Mouse (Mus musculus) testis, postnatal 14 days (tissue): Measurements from ENCODE around the gene Itga6.
A peak's percentile ranks its signal among the peaks of the same experiment; 100 is the strongest.
"Not testable (repeated sequence)": the region's sequence is repeated elsewhere in the genome, so short reads cannot be mapped to it uniquely, and the experiment has no call there.

Experiments used
- DNase-seq: peaks from one replicate; pipeline ENCODE4 v3.0.0; 2021; ENCODE audit warnings: low spot score

The Itga6 gene

DNA sequence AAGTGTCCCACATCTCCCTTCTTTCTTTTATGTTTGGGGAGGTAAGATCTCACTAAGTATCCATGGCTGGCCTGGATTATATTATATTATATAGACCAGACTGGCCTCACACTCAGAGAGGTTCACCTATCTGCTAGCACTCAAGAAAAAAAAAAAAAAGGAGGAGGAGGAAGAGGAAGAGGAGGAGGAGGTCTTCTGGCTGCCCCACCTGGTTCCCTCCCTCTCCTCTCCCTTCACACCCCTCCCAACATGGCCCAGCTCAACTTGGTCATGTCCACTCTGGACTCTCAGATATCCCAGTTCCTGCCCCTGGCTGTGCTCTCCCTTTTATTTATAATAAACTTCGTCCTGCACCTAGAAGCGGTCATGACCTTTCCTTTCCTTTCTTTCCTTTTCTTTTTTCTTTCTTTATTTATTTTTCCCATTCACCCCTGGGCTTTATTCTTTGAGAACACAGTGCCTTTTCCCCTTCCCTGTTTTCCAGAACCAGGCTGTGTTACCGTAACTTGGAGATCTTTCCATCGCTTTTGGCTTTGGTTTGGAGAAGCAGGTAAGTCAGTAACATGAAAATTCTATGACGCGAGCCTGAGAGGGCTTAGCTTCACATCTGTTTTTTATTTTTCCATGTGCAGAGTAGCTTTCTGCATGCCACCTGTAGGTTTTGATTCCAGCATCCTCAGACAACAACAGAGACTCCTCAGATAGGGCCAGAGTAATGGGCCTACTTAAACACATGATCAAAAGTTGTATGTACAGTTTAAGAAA lies at the start of gene Itga6:
Gene Itga6, plus strand, starts transcription at position 7 of the 765 bp plus-strand sequence.
- DNase-seq = no peak

DNA sequence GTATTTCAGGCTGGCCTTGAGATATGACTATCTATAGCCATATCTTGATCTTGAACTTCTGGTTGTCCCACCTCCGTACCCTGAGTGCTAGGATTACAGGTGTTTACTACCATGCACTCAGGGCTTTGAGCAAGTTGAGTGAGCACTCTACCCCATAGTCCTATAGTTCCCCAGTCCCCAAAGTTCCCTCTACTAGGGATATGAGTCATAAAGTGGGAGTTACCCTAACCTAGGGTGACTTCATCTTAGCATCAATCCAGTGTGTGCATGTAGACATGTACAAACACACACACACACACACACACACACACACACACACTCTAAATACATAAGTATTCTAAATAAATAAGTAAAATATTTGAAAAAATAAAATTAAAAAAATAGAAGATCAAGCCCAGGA lies 48.6 kb upstream of the Itga6 start:
- no peak for DNase-seq

DNA sequence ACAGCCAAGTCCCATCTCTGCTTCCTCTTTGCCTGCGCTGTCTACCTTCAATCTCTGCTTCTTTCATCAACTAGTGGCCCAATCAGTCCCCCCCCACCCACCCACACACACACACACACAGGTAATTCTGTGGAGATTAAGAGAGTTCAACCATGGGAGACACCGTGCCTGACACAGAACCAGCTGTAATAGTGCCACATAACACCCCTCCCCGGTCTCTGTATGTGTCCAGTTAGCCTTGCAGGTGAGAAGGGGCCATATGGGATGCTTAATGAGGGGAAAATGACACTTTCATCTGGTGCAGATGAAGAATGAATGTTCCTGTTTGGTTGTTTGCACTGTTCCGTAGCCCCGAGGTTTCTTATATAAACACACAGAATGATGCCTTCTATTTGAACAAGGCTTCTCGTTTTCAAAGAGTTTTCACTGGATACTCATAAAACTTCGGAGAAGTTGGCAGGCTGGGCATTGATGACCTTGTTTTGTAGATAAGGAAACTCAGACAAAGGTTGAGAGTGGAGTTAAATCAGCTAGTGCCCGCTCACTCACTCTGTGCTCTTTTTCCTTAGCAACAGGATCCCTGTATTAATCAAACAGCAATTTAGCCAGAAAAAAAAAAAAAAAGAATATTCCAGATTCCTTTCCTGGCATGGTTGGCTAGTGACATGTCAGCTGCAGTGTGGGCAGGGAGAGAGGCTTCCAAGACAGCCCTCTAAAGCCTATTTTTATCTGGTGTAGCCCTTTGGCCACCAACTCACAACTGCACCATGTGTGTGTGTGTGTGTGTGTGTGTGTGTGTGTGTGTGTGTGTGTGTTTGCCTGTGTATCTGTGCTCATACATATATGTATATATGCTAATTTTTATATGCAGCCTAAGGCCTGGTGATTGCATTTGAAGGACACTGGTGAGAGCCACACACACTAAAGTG lies 47.7 kb upstream of the Itga6 start:
- DNase-seq = peak; percentile 29

DNA sequence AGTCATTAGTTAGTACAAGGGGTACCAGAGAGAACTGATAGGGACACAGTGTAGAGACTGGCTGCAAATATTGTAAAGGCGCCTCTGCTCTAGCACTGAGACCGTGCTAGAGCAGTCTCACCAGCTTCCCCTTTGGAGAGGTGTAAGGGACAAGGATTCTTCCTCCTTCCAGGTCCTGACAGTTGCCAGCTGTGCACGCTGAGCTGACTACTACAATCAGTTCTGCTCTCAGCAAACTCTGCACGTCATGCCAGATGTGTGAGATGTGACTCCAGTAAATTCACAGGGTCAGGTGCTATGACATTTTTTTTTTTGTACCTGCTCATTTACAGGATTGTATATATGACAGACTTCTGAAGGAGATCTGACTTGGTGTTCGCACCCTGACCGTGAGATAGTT lies 47.0 kb upstream of the Itga6 start:
- DNase-seq = no peak

DNA sequence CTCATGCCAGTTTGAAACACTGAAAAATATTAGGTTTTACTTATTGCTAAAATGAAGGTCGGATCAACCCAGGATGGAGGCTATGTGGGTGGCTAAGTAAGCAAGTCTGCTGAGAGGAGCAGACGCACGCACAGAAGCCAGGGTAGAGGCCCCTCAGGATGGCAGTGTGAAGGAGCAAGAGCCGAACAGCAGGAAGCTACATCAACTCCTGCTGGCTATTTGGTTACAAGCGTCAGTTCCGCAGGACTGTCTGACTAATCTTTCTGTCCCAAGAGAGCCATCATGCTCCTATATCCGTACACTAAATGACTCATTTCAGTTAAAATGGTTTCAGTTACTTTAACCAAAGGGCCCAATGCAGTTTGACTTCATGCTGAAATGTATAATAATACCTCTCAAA lies 46.5 kb upstream of the Itga6 start:
- no peak for DNase-seq

DNA sequence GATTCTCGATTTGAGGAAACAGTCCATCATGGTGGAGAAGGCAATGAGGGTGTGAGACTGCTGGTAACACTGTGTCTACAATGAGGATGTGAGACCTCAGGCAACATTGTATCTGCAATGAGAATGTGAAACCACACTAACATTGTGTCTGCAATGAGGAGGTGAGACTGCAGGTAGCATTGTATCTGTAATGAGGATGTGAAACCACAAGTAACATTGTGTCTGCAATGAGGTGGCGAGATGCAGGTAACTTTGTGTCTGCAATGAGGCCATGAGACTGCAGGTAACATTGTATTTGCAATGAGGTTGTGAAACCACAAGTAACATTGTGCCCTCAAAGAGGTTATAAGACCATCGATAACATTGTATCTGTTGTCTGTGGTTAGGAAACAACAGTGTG lies 44.1 kb upstream of the Itga6 start:
- DNase-seq = peak; percentile 52

DNA sequence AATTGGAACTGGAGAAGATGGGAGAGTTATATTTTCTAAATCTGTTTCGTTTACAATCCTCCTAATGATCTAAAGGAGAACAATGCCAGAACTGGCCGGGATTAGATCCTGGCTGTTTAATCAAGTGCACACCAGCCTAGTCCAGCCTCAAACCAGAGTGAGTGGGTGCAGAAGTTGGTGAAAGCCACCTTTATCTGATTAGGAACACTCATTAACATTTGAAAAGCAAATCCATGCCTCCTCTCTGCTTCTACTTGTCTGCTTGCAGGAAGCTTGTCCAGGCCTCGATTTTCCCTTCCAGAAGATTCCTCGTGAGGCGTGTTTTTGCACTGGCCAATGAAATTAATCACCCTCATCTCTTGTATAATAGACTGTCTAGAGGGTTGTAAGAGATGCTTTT lies 41.1 kb upstream of the Itga6 start:
- DNase-seq = no peak

DNA sequence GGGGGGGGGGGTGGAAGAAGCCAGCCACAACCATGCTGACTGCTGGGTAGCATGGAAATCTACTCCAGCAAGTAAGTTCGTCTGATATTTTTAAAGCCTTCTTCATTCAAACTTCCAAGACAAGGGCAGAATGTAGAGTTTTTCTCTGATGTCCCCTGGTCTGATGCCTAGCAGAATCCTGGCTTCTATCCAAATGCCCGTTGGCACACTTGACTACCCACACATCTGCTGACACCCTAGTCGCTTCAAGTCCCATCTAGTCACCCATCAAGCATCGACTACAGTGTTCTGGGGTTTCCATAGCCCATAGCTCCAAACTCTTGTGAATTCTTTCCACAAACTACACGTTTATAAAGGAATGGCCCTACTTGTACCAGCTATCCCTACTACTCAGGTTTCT lies 36.5 kb upstream of the Itga6 start:
- no peak for DNase-seq

DNA sequence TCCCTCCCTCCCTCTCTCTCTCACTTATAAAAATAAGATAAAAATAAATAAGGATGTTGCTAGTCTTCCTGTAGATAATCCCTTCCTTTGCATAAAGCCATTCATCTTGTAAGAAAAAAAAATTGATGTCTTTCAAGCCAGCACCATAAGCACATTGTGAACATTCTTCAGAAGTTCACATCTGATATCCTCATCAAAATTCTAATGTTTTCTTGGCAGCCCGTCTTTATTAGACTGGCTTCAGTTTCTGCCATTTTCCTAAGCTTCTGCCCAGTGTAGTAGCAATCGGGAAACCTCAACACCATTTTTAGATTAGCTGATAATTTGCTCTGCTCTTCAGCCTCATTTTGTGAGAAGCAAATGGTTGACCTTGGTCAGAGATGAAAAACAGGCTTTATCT lies 33.8 kb upstream of the Itga6 start:
- DNase-seq = no peak

DNA sequence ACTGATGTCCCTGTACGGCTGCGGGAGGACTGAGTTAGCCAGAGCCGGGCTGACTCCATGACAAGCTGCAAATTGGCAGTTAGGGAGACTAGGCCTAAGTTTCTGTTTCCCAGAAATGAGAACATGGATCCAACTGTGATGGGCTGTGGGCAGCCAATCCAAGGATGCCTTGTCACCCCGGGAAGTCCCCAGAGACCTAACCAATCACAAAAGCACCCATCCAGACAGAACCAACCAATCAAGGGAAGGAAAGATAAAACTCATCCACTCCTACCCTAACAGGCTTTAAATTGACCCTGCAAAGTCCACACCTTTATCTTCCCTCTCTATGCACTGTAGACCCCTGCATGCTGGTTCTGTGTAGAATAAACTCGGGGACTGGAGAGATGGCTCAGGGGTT lies 31.0 kb upstream of the Itga6 start:
- DNase-seq = no peak

DNA sequence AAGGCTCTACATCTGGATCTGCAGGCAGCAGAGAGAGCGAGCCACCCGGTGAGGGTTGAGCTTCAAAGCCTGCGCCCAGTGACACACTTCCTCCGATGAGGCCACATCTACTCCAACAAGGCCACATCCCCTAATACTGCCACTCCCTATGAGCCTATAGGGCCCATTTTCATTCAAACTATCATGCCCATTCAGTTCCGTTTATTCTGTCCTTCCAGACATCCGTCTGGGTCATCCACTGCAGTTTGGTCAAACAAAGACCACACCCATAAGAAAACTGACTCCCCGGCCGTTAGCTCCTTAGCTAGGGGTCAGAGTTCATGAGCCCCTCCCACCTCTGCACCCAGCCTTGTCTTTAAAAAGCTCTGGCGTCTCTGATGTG lies 26.4 kb upstream of the Itga6 start:
- no peak for DNase-seq

DNA sequence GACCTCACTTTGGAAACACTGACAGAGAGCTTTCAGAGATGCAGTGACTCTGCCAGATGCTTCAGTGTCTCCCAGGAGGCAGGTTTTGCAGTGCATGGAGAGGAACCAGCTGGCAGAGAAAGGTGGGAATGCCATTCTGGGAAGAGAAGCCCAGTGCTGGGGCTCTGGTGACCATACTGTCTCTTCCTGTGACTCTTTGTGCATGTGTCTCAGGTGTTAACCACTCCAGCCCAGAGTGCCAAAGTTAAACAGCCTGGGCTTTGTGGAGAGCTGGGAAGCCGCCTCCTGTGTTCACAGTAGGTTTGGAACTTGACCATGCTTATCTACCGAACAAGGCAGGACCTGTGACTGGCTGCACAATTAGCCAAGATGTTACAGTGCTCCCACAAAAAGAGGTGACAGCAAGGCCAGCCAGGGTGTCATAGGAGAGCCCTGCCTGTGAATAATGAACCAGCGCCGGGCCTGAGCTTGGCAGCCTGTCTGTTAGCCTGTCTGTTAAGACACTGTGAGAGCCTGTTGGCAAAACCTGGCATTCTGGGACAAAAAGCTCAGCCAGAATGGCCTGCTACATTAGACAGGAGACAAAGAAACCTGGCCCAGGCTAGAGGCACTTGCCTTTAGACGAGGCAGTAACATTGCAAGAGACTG lies 25.9 kb upstream of the Itga6 start:
- DNase-seq = no peak

DNA sequence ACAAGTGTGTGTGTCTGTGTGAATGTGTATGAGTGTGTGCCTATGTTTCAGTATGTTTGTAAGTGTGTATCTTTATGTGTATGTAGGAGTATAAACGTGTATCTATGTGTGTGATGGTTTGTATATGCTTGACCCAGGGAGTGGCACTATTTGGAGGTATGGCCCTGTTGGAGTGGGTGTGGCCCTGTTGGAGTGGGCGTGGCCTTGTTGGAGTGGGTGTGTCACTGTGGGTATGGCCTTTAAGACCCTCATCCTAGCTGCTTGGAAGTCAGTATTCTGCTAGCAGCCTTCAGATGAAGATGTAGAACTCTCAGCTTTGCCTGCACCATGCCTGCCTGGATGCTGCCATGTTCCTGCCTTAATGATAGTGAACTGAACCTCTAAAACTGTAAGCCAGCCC lies 24.9 kb upstream of the Itga6 start:
- not testable (repeated sequence) for DNase-seq

DNA sequence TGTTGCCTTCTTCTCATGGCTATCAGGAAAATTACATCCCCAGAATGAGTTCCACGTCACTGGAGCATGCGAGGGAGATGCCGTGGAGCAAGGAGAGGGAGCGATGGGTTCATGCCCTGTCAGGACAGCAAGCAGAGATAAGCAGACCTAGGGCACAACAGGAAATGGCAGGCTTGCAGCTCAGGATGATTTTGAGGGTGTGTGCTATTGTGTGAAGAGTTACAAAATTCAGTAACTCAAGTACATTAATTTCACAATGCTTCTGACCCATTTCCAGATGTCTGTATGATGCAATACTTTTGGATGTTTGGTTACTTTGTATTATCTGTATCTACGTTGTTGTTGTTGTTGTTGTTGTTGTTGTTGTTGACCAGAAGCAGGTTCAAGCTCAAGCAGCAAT lies 22.5 kb upstream of the Itga6 start:
- DNase-seq = no peak

DNA sequence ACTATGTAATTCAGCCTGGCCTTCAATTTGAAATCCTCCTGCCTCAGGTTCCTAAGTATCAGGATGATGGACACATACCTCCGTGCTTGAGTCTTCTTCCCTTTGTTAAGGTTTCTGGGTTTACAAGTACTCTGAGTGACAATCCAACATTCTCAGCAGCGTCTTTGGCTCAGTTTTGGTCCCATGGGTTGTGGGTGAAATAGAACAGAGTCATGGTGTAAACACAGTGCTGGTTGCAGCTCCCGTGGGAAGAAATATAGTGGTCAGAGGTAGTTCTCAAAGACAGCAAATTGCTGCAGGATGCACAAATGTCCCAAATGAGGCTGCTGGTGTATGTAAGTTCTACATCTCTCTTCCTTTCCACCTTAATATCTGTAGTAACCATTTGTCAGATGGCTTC lies 21.8 kb upstream of the Itga6 start:
- DNase-seq = no peak

DNA sequence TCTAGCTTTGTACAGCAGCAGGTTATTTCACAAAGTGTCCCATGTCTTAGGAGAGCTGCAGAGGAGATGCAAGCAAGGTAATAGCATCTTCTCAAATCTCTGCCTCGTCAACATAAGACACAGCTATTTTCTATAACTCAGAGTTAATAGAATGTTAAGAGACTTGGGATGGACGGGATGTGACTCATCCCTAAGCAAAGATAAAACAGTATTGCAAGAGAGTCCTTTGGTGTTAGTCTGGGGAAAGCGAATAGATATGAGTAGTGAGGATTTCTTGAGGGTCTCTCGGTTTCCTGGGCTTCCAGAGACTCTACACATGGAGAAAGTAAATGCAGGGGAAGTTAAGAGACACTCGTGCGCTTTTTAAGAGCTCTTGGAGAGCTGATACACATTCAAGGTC lies 21.4 kb upstream of the Itga6 start:
- no peak for DNase-seq

DNA sequence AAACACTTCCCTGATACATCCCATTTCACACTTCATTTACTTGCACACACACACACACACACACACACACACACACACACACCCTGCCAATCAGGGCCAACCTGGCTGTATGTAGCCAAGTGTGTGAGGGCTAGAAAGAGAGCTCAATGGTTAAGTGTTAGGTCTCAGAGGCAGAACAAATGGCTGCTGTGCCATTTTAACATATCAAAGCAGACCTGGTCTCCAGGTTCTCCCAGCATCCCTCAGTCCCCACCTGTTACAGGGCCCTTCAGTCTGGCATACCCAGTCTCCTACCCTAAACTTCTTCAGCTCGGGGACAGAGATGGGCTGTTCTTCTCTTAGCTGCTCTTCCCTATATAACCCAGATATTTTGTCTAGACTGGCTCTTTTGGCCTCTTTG lies 20.0 kb upstream of the Itga6 start:
- no peak for DNase-seq

DNA sequence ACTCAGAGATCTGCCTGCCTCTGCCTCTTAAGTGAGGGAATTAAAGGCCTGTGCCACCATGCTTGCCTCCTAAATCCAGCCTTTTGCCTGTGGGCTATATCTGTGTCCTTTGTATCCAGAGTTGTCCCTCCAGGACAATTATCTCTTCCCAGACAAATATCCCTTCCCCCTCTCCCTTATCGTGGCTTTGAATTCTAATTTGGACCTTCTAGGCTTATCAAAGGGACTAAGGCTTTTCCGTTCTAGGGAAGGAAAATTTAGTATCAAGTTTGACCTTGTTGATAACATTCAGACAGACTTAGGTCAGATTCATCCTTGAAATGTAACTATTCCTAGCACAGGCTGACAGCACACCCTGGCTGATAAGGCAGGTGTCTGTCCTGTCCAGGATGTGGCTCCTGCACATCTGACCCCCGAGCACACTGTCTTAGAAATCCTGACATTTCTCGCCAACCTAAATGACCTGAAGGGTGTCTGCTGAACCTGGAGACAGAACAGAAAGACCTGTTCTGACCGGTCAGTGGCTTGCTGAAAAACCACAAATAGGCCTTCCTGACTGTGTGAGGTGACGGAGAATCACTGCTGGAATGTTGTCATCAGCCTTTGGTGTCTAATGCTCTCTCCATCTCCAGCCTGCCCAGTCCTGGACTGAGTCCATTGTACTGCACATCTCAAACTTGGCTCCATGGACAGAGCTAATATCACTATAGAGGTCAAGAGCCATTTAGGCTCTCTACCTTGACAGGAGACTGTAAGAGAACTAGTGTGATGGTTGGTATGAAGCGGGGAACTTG lies 18.3 kb upstream of the Itga6 start:
- DNase-seq = no peak

DNA sequence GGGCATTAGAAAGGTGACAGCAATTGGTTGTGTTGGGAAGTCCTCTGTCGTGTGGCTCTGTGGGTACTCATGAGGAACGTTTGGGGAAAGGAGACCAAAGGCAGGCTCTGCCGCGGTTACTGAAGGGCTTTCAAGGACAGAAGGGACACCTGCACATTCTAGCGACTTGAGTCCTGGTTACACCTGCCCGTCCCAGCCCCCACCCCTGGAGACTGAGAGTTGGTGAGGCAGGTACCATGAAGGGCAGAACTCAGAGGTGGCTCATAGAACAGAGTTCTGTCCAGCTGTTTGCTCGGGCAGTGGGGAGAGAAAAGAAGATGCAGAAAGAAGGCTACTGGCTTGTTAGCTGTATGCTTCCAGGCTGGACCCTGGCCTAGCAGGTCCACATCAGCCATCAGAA lies 17.1 kb upstream of the Itga6 start:
- no peak for DNase-seq

DNA sequence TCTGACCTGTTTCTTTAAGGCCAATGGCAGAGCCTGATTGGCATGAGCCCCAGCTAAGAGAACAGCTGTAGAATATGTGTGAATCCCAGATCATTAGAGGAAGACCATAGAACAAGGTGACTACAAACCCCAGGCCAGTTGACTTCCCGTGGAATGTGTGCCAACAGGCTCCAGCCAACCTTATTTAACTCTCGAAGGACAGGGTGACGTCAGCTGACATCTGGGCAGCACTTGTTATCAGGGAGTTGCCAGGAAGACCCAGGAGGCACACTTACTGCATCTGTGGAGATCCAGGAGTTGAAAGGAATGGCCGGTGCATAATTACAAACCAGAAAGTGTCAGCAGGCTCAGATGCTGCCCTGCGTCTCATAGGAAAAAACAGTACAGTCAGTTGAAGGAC lies 16.6 kb upstream of the Itga6 start:
- no peak for DNase-seq

DNA sequence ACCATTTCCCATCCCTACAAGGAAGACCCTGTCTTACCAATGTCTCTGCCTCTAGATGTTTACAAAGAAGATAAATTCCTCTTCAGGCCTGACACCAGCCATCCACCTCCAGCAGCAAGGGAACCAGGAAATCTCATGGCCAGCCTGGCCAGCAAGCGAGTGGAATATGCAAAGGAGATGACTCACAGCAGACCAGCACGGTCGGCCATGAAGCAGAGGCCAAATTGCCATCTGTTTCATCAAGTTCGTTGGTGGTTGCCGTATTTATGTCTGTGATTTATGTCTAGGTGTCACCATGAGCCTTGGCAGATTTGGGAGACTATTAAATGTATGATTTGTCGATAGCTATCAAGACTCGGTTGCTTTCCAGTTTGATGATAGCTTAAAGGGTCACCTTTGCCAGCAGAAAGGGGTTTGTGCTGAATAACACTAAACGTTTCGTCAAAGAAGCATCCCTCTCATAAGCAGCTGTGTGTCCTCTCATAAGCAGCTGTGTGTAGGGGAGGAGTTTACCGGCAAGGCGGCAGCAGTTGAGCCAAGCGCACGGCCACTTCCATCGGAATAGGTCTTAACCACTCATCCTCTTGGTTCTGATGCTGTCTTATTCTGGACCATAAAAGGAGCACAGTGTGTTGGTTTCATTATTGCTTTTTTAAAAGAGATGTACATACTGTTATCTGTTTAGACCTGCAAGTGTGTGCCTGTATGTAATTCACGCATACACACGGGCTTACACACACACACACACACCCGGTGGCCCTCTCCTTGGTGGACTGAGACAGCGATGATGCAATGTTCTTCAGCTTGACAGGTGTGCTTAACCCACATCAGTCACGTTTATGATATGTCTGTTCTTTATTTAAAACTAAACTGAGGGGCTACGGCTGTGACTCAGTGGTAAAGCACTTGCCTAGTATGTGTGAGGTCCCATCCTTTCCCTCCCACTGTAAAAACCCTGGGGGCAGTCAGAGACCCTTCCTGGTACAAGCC lies 14.5 kb upstream of the Itga6 start:
- no peak for DNase-seq
